Mouse (Mus musculus): ENCODE data around the gene Tspan12. TPM values are rescaled to one million over a fixed set of nuclear protein-coding genes. Genes with fewer than 3 reads are reported as not detected.

The Tspan12 gene
- total and polyA plus RNA-seq, 3 experiments: not detected

GRCm38 (mm10) chr6:21787274-21787673 is 65.0 kb downstream of the Tspan12 start:
- Histone ChIP-seq H3K4me1 (ENCODE audit: control insufficient read depth in 1 of 2, insufficient read depth in 2 of 2, low read length in 2 of 2) (peaks cover 26 to 43% of the 10 kb centered on the region in 2 experiments), H3K4me3 (ENCODE audit: control insufficient read depth in 1 of 2, insufficient read depth in 1 of 2, low read depth in 2 of 2, low read length in 2 of 2) (0 out of 4 replicates have a peak overlapping the region, but pooled peaks of 1 of the 2 experiments have one; percentile 14)
- DNase-seq (ENCODE audit: low read depth, low spot score): peak; percentile 68

GRCm38 (mm10) chr6:21774213-21774916 is 78.0 kb downstream of the Tspan12 start:
- no peak for DNase-seq (ENCODE audit: low read depth, low spot score)
- Histone ChIP-seq H3K9ac (ENCODE audit: control insufficient read depth, low read depth, low read length, poor library complexity, severe bottlenecking) (no peak overlapping the region), H3K9me3 (replicated peaks; ENCODE audit: insufficient read depth, low read length) (no peaks in the 10 kb centered on the region), H3K27me3 (ENCODE audit: control insufficient read depth in 1 of 2, insufficient read depth in 2 of 2, low read length in 2 of 2) (peaks cover 0 to 3% of the 10 kb centered on the region in 2 experiments; a peak in 2 of 4 replicates), H3K27ac (ENCODE audit: control insufficient read depth, low read depth, low read length) (no peak overlapping the region), H3K4me1 (ENCODE audit: control insufficient read depth in 1 of 2, insufficient read depth in 2 of 2, low read length in 2 of 2) (no peaks in the 10 kb centered on the region), H3K36me3 (ENCODE audit: control insufficient read depth in 1 of 2, insufficient read depth in 2 of 2, low read length in 2 of 2) (no peaks in the 10 kb centered on the region), H3K79me2 (ENCODE audit: control insufficient read depth, insufficient read depth, low read length, poor library complexity) (no peaks in the 10 kb centered on the region), H3K4me3 (ENCODE audit: control insufficient read depth in 1 of 2, insufficient read depth in 1 of 2, low read depth in 2 of 2, low read length in 2 of 2) (no peak overlapping the region)
- TF ChIP-seq NELFE (IDR thresholded peaks at IDR 0.05; ENCODE audit: low read depth, low read length): no peak
- no peak for TF ChIP-seq RCOR1 (IDR thresholded peaks at IDR 0.05; ENCODE audit: low read depth, low read length)
- no peak for TF ChIP-seq CHD1 (IDR thresholded peaks at IDR 0.05; ENCODE audit: low read depth, low read length)
- no peak for TF ChIP-seq USF2 (IDR thresholded peaks at IDR 0.05; ENCODE audit: borderline replicate concordance in 1 of 2, insufficient read depth in 1 of 2, low read depth in 1 of 2, low read length in 2 of 2)
- no peak for TF ChIP-seq SIN3A (IDR thresholded peaks at IDR 0.05; ENCODE audit: low read length)
- no peak for TF ChIP-seq UBTF (IDR thresholded peaks at IDR 0.05; ENCODE audit: borderline replicate concordance, insufficient read depth, low read depth, low read length)

More at GRCm38 (mm10) chr6:21787274-21787673, 65.0 kb downstream of the Tspan12 start:
- TF ChIP-seq MYC (IDR thresholded peaks at IDR 0.05; ENCODE audit: low read depth, low read length): no peak
- no peak for TF ChIP-seq MAFK (IDR thresholded peaks at IDR 0.05; ENCODE audit: borderline replicate concordance, low read depth, low read length)
- no peak for TF ChIP-seq USF1 (IDR thresholded peaks at IDR 0.05; ENCODE audit: low read depth, low read length)
- peak in 1 of 2 experiments; percentile 23; a peak in 1 of 4 replicates for TF ChIP-seq POLR2A (IDR thresholded peaks at IDR 0.05; ENCODE audit: control insufficient read depth in 1 of 2, insufficient read depth in 1 of 2, low read depth in 1 of 2, low read length in 2 of 2, poor library complexity in 1 of 2)
- TF ChIP-seq NELFE (IDR thresholded peaks at IDR 0.05; ENCODE audit: low read depth, low read length): no peak
- peak; percentile 94 for TF ChIP-seq TCF12 (IDR thresholded peaks at IDR 0.05; ENCODE audit: low read depth, low read length)
- TF ChIP-seq ELF1 (IDR thresholded peaks at IDR 0.05; ENCODE audit: low read depth, low read length): peak; percentile 24; the same call in 1 of the 2 replicates
- TF ChIP-seq ZC3H11A (IDR thresholded peaks at IDR 0.05; ENCODE audit: low read depth, low read length): no peak
- TF ChIP-seq ZMIZ1 (IDR thresholded peaks at IDR 0.05; ENCODE audit: low read depth, low read length): no peak
- TF ChIP-seq SIN3A (IDR thresholded peaks at IDR 0.05; ENCODE audit: low read length): peak; percentile 67
- peak; percentile 80 to 96 for TF ChIP-seq EP300 (IDR thresholded peaks at IDR 0.05; ENCODE audit: low read depth in 1 of 2, low read length in 2 of 2)
- TF ChIP-seq GATA1 (IDR thresholded peaks at IDR 0.05; ENCODE audit: low read depth, low read length): peak; percentile 91
- peak; percentile 91 for TF ChIP-seq RCOR1 (IDR thresholded peaks at IDR 0.05; ENCODE audit: low read depth, low read length)
- TF ChIP-seq ZKSCAN1 (IDR thresholded peaks at IDR 0.05; ENCODE audit: low read depth, low read length): no peak
- peak; percentile 74 for TF ChIP-seq ETS1 (IDR thresholded peaks at IDR 0.05; ENCODE audit: low read depth, low read length)
- no peak for TF ChIP-seq KAT2A (conservative IDR thresholded peaks at IDR 0.05; ENCODE audit: low read depth, low read length)
- TF ChIP-seq MYB (IDR thresholded peaks at IDR 0.05; ENCODE audit: low read depth, low read length): peak; percentile 80
- Histone ChIP-seq H3K79me2 (ENCODE audit: control insufficient read depth, insufficient read depth, low read length, poor library complexity) (no peaks in the 10 kb centered on the region), H3K27ac (ENCODE audit: control insufficient read depth, low read depth, low read length) (peak overlapping the region; percentile 62), H3K9me3 (replicated peaks; ENCODE audit: insufficient read depth, low read length) (no peaks in the 10 kb centered on the region), H3K27me3 (ENCODE audit: control insufficient read depth in 1 of 2, insufficient read depth in 2 of 2, low read length in 2 of 2) (no peaks in the 10 kb centered on the region), H3K9ac (ENCODE audit: control insufficient read depth, low read depth, low read length, poor library complexity, severe bottlenecking) (no peak overlapping the region), H3K36me3 (ENCODE audit: control insufficient read depth in 1 of 2, insufficient read depth in 2 of 2, low read length in 2 of 2) (peaks cover 0 to 53% of the 10 kb centered on the region in 2 experiments; a peak in 2 of 4 replicates)
